8 mouse cellular contexts compared by ENCODE assay signal in genomic region chr2:38688791-38689520, GRCm38 (mm10). TPM values are rescaled to one million over a fixed set of nuclear protein-coding genes. Genes with fewer than 3 reads are reported as not detected.
DNase-seq lines count a peak whose midpoint lies in the region; ATAC-seq lines count a peak whose summit lies in the region.

No protein-coding gene starts in this region.

- peak; percentile 45 for DNase-seq in ovary, postnatal 36 days (ENCODE audit: low spot score)
- no peak for DNase-seq in ovary, postnatal 10 days (ENCODE audit: low spot score)
- peak; percentile 65 to 77 for DNase-seq in cerebellum, postnatal 14 days
- DNase-seq in layer of hippocampus, postnatal 10 days (ENCODE audit: low spot score in 2 of 2): peak; percentile 72 to 79
- DNase-seq in midbrain, embryonic 10.5 days (ENCODE audit: low spot score): peak; percentile 90
- DNase-seq in gastrocnemius, postnatal 36 days: no peak

- peaks cover 0 to 3% of the 10 kb centered on the region in 2 experiments; a peak in 1 of 4 replicates for H3K4me1 ChIP-seq in heart, embryonic 14.5 days (ENCODE audit: control insufficient read depth in 2 of 2, insufficient read depth in 2 of 2, low read length in 2 of 2)
- peaks cover 54% of the 10 kb centered on the region for H3K4me1 ChIP-seq in midbrain, embryonic 10.5 days
- peaks cover 7% of the 10 kb centered on the region; the same call in 1 of the 2 replicates for H3K4me1 ChIP-seq in stomach, embryonic 16.5 days (ENCODE audit: control insufficient read depth, insufficient read depth, low read length)

- peaks cover 28% of the 10 kb centered on the region for H3K27me3 ChIP-seq in heart, embryonic 14.5 days (ENCODE audit: control insufficient read depth, insufficient read depth, low read length)
- peaks cover 75% of the 10 kb centered on the region for H3K27me3 ChIP-seq in midbrain, embryonic 10.5 days (ENCODE audit: low read depth, poor library complexity, severe bottlenecking)
- H3K27me3 ChIP-seq in stomach, embryonic 16.5 days (ENCODE audit: control insufficient read depth, insufficient read depth, low read length): no peaks in the 10 kb centered on the region

- H3K27ac ChIP-seq in heart, embryonic 14.5 days (replicated peaks in 1 of 2; ENCODE audit: control insufficient read depth in 1 of 2, insufficient read depth in 1 of 2, low read depth in 2 of 2, low read length in 2 of 2): no peak overlapping the region
- peak overlapping the region; percentile 85 for H3K27ac ChIP-seq in midbrain, embryonic 10.5 days (replicated peaks)
- no peak overlapping the region for H3K27ac ChIP-seq in stomach, embryonic 16.5 days (ENCODE audit: low read length)

- peak overlapping the region; percentile 56; the same call in 1 of the 2 replicates for H3K9ac ChIP-seq in heart, embryonic 14.5 days (ENCODE audit: low read length)
- H3K9ac ChIP-seq in stomach, embryonic 16.5 days (ENCODE audit: low read length): peak overlapping the region; percentile 56

- no peaks in the 10 kb centered on the region for H3K9me3 ChIP-seq in heart, embryonic 14.5 days (ENCODE audit: control insufficient read depth, low read length)
- H3K9me3 ChIP-seq in midbrain, embryonic 10.5 days (replicated peaks): no peaks in the 10 kb centered on the region
- no peaks in the 10 kb centered on the region for H3K9me3 ChIP-seq in stomach, embryonic 16.5 days (replicated peaks; ENCODE audit: control insufficient read depth, low read length)

- intact Hi-C loops in gastrocnemius, postnatal 36 days (cut with DNase I): no loop called here

- H3K36me3 ChIP-seq in heart, embryonic 14.5 days (ENCODE audit: control insufficient read depth, insufficient read depth, low read length): no peaks in the 10 kb centered on the region
- no peaks in the 10 kb centered on the region for H3K36me3 ChIP-seq in midbrain, embryonic 10.5 days
- H3K36me3 ChIP-seq in stomach, embryonic 16.5 days (ENCODE audit: control insufficient read depth, insufficient read depth, low read length): no peaks in the 10 kb centered on the region

- H3K4me3 ChIP-seq in heart, embryonic 14.5 days (ENCODE audit: control insufficient read depth in 1 of 2, insufficient read depth in 1 of 2, low read depth in 1 of 2, low read length in 2 of 2): peak overlapping the region; percentile 31 to 37
- H3K4me3 ChIP-seq in midbrain, embryonic 10.5 days: peak overlapping the region; percentile 47
- peak overlapping the region; percentile 31 for H3K4me3 ChIP-seq in stomach, embryonic 16.5 days (replicated peaks; ENCODE audit: low read length)

- ATAC-seq in heart, embryonic 14.5 days (ENCODE audit: insufficient number of reproducible peaks, insufficient read depth, low FRiP score, low read depth): no peak
- peak; percentile 42; the same call in 1 of the 2 replicates for ATAC-seq in stomach, embryonic 16.5 days (ENCODE audit: insufficient read depth, low FRiP score)

- 2% methylated on average over 29 of the region's 29 CpGs for WGBS in heart, embryonic 14.5 days
- 2% methylated on average over 29 of the region's 29 CpGs for WGBS in midbrain, embryonic 10.5 days
- 4% methylated on average over 29 of the region's 29 CpGs for whole genome bisulfite sequencing in stomach, embryonic 16.5 days

- H3K4me2 ChIP-seq in heart, embryonic 14.5 days (ENCODE audit: low read length): peak overlapping the region; percentile 72
- peak overlapping the region; percentile 50 for H3K4me2 ChIP-seq in stomach, embryonic 16.5 days (ENCODE audit: low read depth, low read length)

RNA-seq across cellular contexts. Expression of gene Nr5a1, which starts 25.4 kb away (rescaled TPM):
- not detected in 2 replicates for polyA plus RNA-seq in heart, embryonic 14.5 days (2014; fragmentation: Nextera tagmentation; extraction: Ambion mirVana)
- not detected for total RNA-seq in layer of hippocampus, postnatal 10 days (2021)
- 0.07 and 0.12 TPM in 2 replicates for polyA plus RNA-seq in midbrain, embryonic 10.5 days (2016; fragmentation: Nextera tagmentation; extraction: Ambion mirVana)
- 0.49 and 1.5 TPM in 2 replicates for polyA plus RNA-seq in stomach, embryonic 16.5 days (2015; fragmentation: Nextera tagmentation; extraction: Ambion mirVana)
- total RNA-seq in gastrocnemius, postnatal 36 days (2021): not detected

RNA-seq across cellular contexts. Expression of gene Psmb7, which starts 45.1 kb away (rescaled TPM):
- polyA plus RNA-seq in heart, embryonic 14.5 days (2014; fragmentation: Nextera tagmentation; extraction: Ambion mirVana): 224 and 235 TPM in 2 replicates
- total RNA-seq in layer of hippocampus, postnatal 10 days (2021): 100 to 1,000 TPM; 250 to 255 TPM
- polyA plus RNA-seq in midbrain, embryonic 10.5 days (2016; fragmentation: Nextera tagmentation; extraction: Ambion mirVana): 322 and 336 TPM in 2 replicates
- polyA plus RNA-seq in stomach, embryonic 16.5 days (2015; fragmentation: Nextera tagmentation; extraction: Ambion mirVana): 211 and 213 TPM in 2 replicates
- 100 to 1,000 TPM; 282 to 284 TPM for total RNA-seq in gastrocnemius, postnatal 36 days (2021)

Comparison
In these comparisons a context has a peak if more than half of its experiments do, and no peak if none do; other contexts are left out.
1. DNase-seq: peak in ovary, postnatal 36 days (single experiment), cerebellum, postnatal 14 days (2 of 2), layer of hippocampus, postnatal 10 days (2 of 2) and midbrain, embryonic 10.5 days (single experiment); none in ovary, postnatal 10 days (single experiment) and gastrocnemius, postnatal 36 days (0 of 2).
2. Peak in every context shown above with its lines, with median percentiles within 50 percentile points of each other: H3K4me3 ChIP-seq.